Mouse (Mus musculus) heart, postnatal 0 days (tissue): ENCODE measurements around the gene Chn2. TPM values are rescaled to one million over a fixed set of nuclear protein-coding genes. Genes with fewer than 3 reads are reported as not detected.

Experiments used
- ATAC-seq: fragments of 200-750 bp; cut with Nextera tagmentation; 2 replicates; pipeline ENCODE4 v1.8.0; 2017; ENCODE audit warnings: low read depth, moderate number of reproducible peaks, moderate library complexity; ENCODE audit not compliant: insufficient read depth
- DNase-seq: peaks from one replicate; pipeline ENCODE4 v3.0.0-alpha.2; 2016; ENCODE audit warnings: low spot score
- H3K27ac ChIP-seq: fragments of 300-500 bp; sonication (generic); 2 replicates; pipeline ENCODE4 v1.5.1; 2014; ENCODE audit warnings: low read depth, mild to moderate bottlenecking
- H3K27me3 ChIP-seq: fragments of 300-500 bp; sonication (generic); 2 replicates; pipeline ENCODE4 v1.6.1; 2014; ENCODE audit warnings: low read length, mixed read lengths; ENCODE audit not compliant: control insufficient read depth, insufficient read depth
- H3K36me3 ChIP-seq: fragments of 300-500 bp; sonication (generic); replicated peaks from 2 replicates; pipeline ENCODE4 v1.6.1; 2014; ENCODE audit warnings: low read length, mixed read lengths; ENCODE audit not compliant: control insufficient read depth, insufficient read depth
- H3K4me1 ChIP-seq: fragments of 300-500 bp; sonication (generic); 2 replicates; pipeline ENCODE4 v1.6.1; 2014; ENCODE audit warnings: antibody characterized with exemption; ENCODE audit not compliant: control insufficient read depth, insufficient read depth
- H3K4me2 ChIP-seq: fragments of 300-500 bp; sonication (generic); 2 replicates; pipeline ENCODE4 v1.6.1; 2014; ENCODE audit warnings: low read depth, mild to moderate bottlenecking, low read length, moderate library complexity
- H3K4me3 ChIP-seq: fragments of 300-500 bp; sonication (generic); 2 replicates; pipeline ENCODE4 v1.5.1; 2014; ENCODE audit warnings: low read depth, low read length
- H3K9ac ChIP-seq: fragments of 300-500 bp; sonication (generic); replicated peaks from 2 replicates; pipeline ENCODE4 v1.6.1; 2014; ENCODE audit warnings: low read depth, low read length, mixed read lengths
- H3K9me3 ChIP-seq: fragments of 300-500 bp; sonication (generic); replicated peaks from 2 replicates; pipeline ENCODE4 v1.6.1; 2016; ENCODE audit warnings: low read length; ENCODE audit not compliant: control insufficient read depth
- CTCF ChIP-seq: IDR thresholded peaks from 2 replicates; pipeline ENCODE4 v1.5.1; 2016; ENCODE audit warnings: antibody characterized with exemption, control low read depth, low read depth
- EP300 ChIP-seq: IDR thresholded peaks from 2 replicates; pipeline ENCODE4 v1.6.1; 2016; ENCODE audit warnings: antibody characterized with exemption, low read depth
- WGBS: fragments of 180-500 bp; shearing (Covaris S2); extraction: QIAGEN DNeasy Blood & Tissue Kit; methylation state at CpG from one replicate; pipeline ENCODE4 v1.1.7; 2014; 5-methylcytosine and 5-hydroxymethylcytosine counted together
- polyA plus RNA-seq: library from polyadenylated mRNA; unstranded; fragments of >200 nt; fragmentation: Nextera tagmentation; extraction: Ambion mirVana; gene quantifications from 2 replicates; pipeline ENCODE4 v1.2.1, GENCODE M21; 2015
- total RNA-seq: library from RNA; depleted of rRNA; stranded (reverse); fragments of >200 nt; gene quantifications from 2 replicates; pipeline ENCODE4 v1.2.3, GENCODE M21; 2014; ENCODE audit warnings: low replicate concordance

The Chn2 gene
- total and polyA plus RNA-seq, 2 experiments from 2014 or later: 2.0 to 12.2 TPM

- Histone ChIP-seq H3K9me3 (no peaks in the 10 kb centered on the region), H3K4me3 (no peak overlapping the region), H3K4me1 (no peaks in the 10 kb centered on the region), H3K9ac (no peak overlapping the region), H3K36me3 (no peaks in the 10 kb centered on the region), H3K27me3 (no peaks in the 10 kb centered on the region), H3K27ac (no peak overlapping the region), H3K4me2 (no peak overlapping the region)
- DNase-seq (no peak), ATAC-seq (no peak)
- 62% methylated on average over 4 of the region's 4 CpGs for WGBS
- TF ChIP-seq CTCF (no peak), EP300 (no peak)
Observed at GRCm38 (mm10) chr6:54210971-54211370, 171.6 kb downstream of the Chn2 start.

GRCm38 (mm10) chr6:54211939-54212338, 172.6 kb downstream of the Chn2 start:
- no peak for ATAC-seq
- no peak overlapping the region for H3K4me3 ChIP-seq
- TF ChIP-seq CTCF: no peak
- TF ChIP-seq EP300: no peak
- whole genome bisulfite sequencing: 79% methylated on average over 7 of the region's 7 CpGs
- H3K9ac ChIP-seq: no peak overlapping the region
- no peaks in the 10 kb centered on the region for H3K36me3 ChIP-seq
- no peak overlapping the region for H3K4me2 ChIP-seq
- 0 out of 2 replicates have a peak, but pooled peaks cover 2% of the 10 kb centered on the region for H3K27me3 ChIP-seq
- no peaks in the 10 kb centered on the region for H3K9me3 ChIP-seq
- H3K4me1 ChIP-seq: no peaks in the 10 kb centered on the region
- H3K27ac ChIP-seq: no peak overlapping the region
- no peak for DNase-seq

GRCm38 (mm10) chr6:54213743-54214142, 174.4 kb downstream of the Chn2 start:
- ATAC-seq: no peak
- 78% methylated on average over 7 of the region's 7 CpGs for WGBS
- H3K27ac ChIP-seq: no peak overlapping the region
- H3K4me1 ChIP-seq: no peaks in the 10 kb centered on the region
- H3K9ac ChIP-seq: no peak overlapping the region
- no peak overlapping the region for H3K4me3 ChIP-seq
- no peaks in the 10 kb centered on the region for H3K9me3 ChIP-seq
- H3K4me2 ChIP-seq: no peak overlapping the region
- DNase-seq: no peak
- 0 out of 2 replicates have a peak, but pooled peaks cover 2% of the 10 kb centered on the region for H3K27me3 ChIP-seq
- TF ChIP-seq CTCF (no peak), EP300 (no peak)
- no peaks in the 10 kb centered on the region for H3K36me3 ChIP-seq

GRCm38 (mm10) chr6:54215636-54216035, 176.3 kb downstream of the Chn2 start:
- DNase-seq (no peak), ATAC-seq (no peak)
- WGBS: 72% methylated on average over 8 of the region's 8 CpGs
- Histone ChIP-seq H3K9me3 (no peaks in the 10 kb centered on the region), H3K4me3 (no peak overlapping the region), H3K9ac (no peak overlapping the region), H3K27ac (no peak overlapping the region), H3K4me2 (no peak overlapping the region), H3K27me3 (0 out of 2 replicates have a peak, but pooled peaks cover 2% of the 10 kb centered on the region), H3K4me1 (no peaks in the 10 kb centered on the region), H3K36me3 (no peaks in the 10 kb centered on the region)
- no peak for TF ChIP-seq CTCF

GRCm38 (mm10) chr6:54216512-54216911, 177.2 kb downstream of the Chn2 start:
- Histone ChIP-seq H3K27me3 (0 out of 2 replicates have a peak, but pooled peaks cover 2% of the 10 kb centered on the region), H3K4me1 (no peaks in the 10 kb centered on the region), H3K36me3 (no peaks in the 10 kb centered on the region)

GRCm38 (mm10) chr6:54220124-54220523, 180.8 kb downstream of the Chn2 start:
- no peaks in the 10 kb centered on the region for H3K4me1 ChIP-seq
- DNase-seq: no peak
- H3K4me3 ChIP-seq: no peak overlapping the region
- no peak overlapping the region for H3K4me2 ChIP-seq
- TF ChIP-seq CTCF (no peak), EP300 (no peak)
- no peaks in the 10 kb centered on the region for H3K36me3 ChIP-seq
- no peak overlapping the region for H3K27ac ChIP-seq
- 0 out of 2 replicates have a peak, but pooled peaks cover 2% of the 10 kb centered on the region for H3K27me3 ChIP-seq
- 37% methylated on average over 14 of the region's 14 CpGs for WGBS
- no peak overlapping the region for H3K9ac ChIP-seq
- ATAC-seq: no peak
- no peaks in the 10 kb centered on the region for H3K9me3 ChIP-seq

More at GRCm38 (mm10) chr6:54216512-54216911, 177.2 kb downstream of the Chn2 start:
- Histone ChIP-seq H3K27ac (no peak overlapping the region), H3K9me3 (no peaks in the 10 kb centered on the region), H3K4me2 (no peak overlapping the region), H3K9ac (no peak overlapping the region), H3K4me3 (no peak overlapping the region)
- ATAC-seq (no peak), DNase-seq (no peak)
- 65% methylated on average over 5 of the region's 5 CpGs for WGBS
- TF ChIP-seq EP300: no peak
- TF ChIP-seq CTCF: no peak
